Comparison of ENCODE assay signal across 10 mouse cellular contexts in the genomic region with DNA sequence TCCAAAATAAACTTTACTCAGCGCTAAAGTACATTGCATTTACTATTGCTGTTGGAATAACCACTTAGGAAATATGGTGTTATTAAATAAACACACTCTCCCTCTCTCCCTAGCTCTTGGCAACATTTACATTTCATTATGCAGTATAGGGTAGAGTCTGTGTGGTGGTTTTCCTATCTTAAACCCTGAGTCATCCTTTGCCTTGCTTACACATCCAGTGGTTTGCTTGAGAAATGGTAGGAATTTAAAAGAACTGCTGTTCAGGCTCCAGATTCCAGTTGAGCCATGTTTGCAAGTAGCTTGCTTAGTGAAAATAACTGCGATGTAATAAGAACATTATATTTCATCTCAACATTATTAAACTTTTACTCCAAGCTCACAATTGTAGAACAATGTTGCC. TPM values are rescaled to one million over a fixed set of nuclear protein-coding genes. Genes with fewer than 3 reads are reported as not detected.
DNase-seq lines count a peak whose midpoint lies in the region; ATAC-seq and TF ChIP-seq lines count a peak whose summit lies in the region.
"Had no signal": no experiment of that assay in that cellular context is flagged by ENCODE, and none has a peak within 500 bp of the region (broad histone marks: within the 10 kb centered on the region; RNA-seq: fewer than 3 reads in every experiment).

No protein-coding gene starts in this region.

- DNase-seq in embryo, embryonic 10.5 days (ENCODE audit: low spot score) = peak; percentile 48
- DNase-seq in embryo, embryonic 10 days (ENCODE audit: low spot score) = no peak
- DNase-seq in forebrain, postnatal 0 days = no peak
- no peak for DNase-seq in midbrain, embryonic 10.5 days (ENCODE audit: low spot score)
- no peak for DNase-seq in layer of hippocampus, adult 9-11 months
- DNase-seq in left cerebral cortex, adult 18-20 months (ENCODE audit: low spot score in 2 of 2) = no peak
- DNase-seq: cerebellum, adult 8-10 months; gastrocnemius, postnatal 14 days had no signal

- TF ChIP-seq CTCF in C2C12 (IDR thresholded peaks at IDR 0.05; ENCODE audit: control insufficient read depth, insufficient read depth, insufficient read length) = no peak
- TF ChIP-seq CTCF in forebrain, postnatal 0 days (IDR thresholded peaks at IDR 0.05; ENCODE audit: low read depth) = no peak

- H3K4me1 ChIP-seq in forebrain, postnatal 0 days (ENCODE audit: insufficient read depth) = peaks cover 10% of the 10 kb centered on the region
- peaks cover 37% of the 10 kb centered on the region for H3K4me1 ChIP-seq in midbrain, embryonic 10.5 days

- H3K4me2 ChIP-seq in forebrain, postnatal 0 days (ENCODE audit: low read depth) = peak overlapping the region; percentile 89

- H3K4me3 ChIP-seq in C2C12 (ENCODE audit: insufficient read depth, poor library complexity, severe bottlenecking) = peak overlapping the region; percentile 57
- H3K4me3 ChIP-seq in forebrain, postnatal 0 days (ENCODE audit: low read depth, low read length) = peak overlapping the region; percentile 74
- peak overlapping the region; percentile 96 for H3K4me3 ChIP-seq in midbrain, embryonic 10.5 days

- no peaks in the 10 kb centered on the region for H3K36me3 ChIP-seq in C2C12 (ENCODE audit: control insufficient read depth, insufficient read depth)
- no peaks in the 10 kb centered on the region for H3K36me3 ChIP-seq in forebrain, postnatal 0 days (ENCODE audit: insufficient read depth)
- H3K36me3 ChIP-seq in midbrain, embryonic 10.5 days = no peaks in the 10 kb centered on the region

- peaks cover 20% of the 10 kb centered on the region for H3K79me3 ChIP-seq in C2C12 (ENCODE audit: low read depth)

- peaks cover 56% of the 10 kb centered on the region for H3K79me2 ChIP-seq in C2C12 (ENCODE audit: control insufficient read depth, insufficient read depth)

- H3K9me3 ChIP-seq in forebrain, postnatal 0 days (ENCODE audit: low read length) = no peaks in the 10 kb centered on the region
- no peaks in the 10 kb centered on the region for H3K9me3 ChIP-seq in midbrain, embryonic 10.5 days (replicated peaks)

- WGBS in forebrain, postnatal 0 days = 46% methylated on average over 2 of the region's 2 CpGs
- WGBS in midbrain, embryonic 10.5 days = 62% methylated on average over 2 of the region's 2 CpGs

- 0 out of 2 replicates have a peak overlapping the region, but pooled peaks have one; percentile 3 for H3K9ac ChIP-seq in forebrain, postnatal 0 days

- no peak overlapping the region for H3ac ChIP-seq in C2C12 (ENCODE audit: control insufficient read depth, insufficient read length, low read depth)

- H3K27ac ChIP-seq in forebrain, postnatal 0 days (ENCODE audit: low read depth, low read length) = no peak overlapping the region
- peak overlapping the region; percentile 99 for H3K27ac ChIP-seq in midbrain, embryonic 10.5 days (replicated peaks)

- ATAC-seq in forebrain, postnatal 0 days = no peak
- ATAC-seq in megakaryocyte-erythroid progenitor cell, adult 5-6 weeks (replicated peaks; ENCODE audit: low FRiP score, low TSS enrichment, poor library complexity, severe bottlenecking) = no peak

- no peaks in the 10 kb centered on the region for H3K27me3 ChIP-seq in C2C12 (ENCODE audit: control insufficient read depth, insufficient read depth, insufficient read length)
- H3K27me3 ChIP-seq in forebrain, postnatal 0 days (ENCODE audit: insufficient read depth, low read length) = no peaks in the 10 kb centered on the region
- H3K27me3 ChIP-seq in midbrain, embryonic 10.5 days (ENCODE audit: low read depth, poor library complexity, severe bottlenecking) = no peaks in the 10 kb centered on the region

TF ChIP-seq in C2C12, 6 proteins besides CTCF, POLR2A, EP300 and RAD21:
- TF ChIP-seq MYOG (IDR thresholded peaks at IDR 0.05; ENCODE audit: control insufficient read depth, extremely low read depth, insufficient read length) = no peak
- peak; percentile 68 for TF ChIP-seq CEBPB (IDR thresholded peaks at IDR 0.05; ENCODE audit: low read depth)
- no peak for TF ChIP-seq MYOD1 (IDR thresholded peaks at IDR 0.05; ENCODE audit: control insufficient read depth, insufficient read length, low read depth)
- TF ChIP-seq MAX (IDR thresholded peaks at IDR 0.05) = no peak
- peak; percentile 88 for TF ChIP-seq FOSL1 (IDR thresholded peaks at IDR 0.05; ENCODE audit: insufficient read depth, low read length, poor library complexity, severe bottlenecking)

RNA-seq across cellular contexts. Expression of a gene that starts 3.3 kb away (rescaled TPM):
- polyA plus RNA-seq in C2C12 (2012; fragmentation: generic; extraction: Trizol) = 9.6 TPM
- 12.5 and 20.8 TPM in 2 replicates for total RNA-seq in forebrain, postnatal 0 days (2014; rRNA removed)
- 7.4 and 10.9 TPM in 2 replicates for polyA plus RNA-seq in forebrain, postnatal 0 days (2015; fragmentation: Nextera tagmentation; extraction: Ambion mirVana)
- polyA plus RNA-seq in midbrain, embryonic 10.5 days (2016; fragmentation: Nextera tagmentation; extraction: Ambion mirVana) = 36.6 and 37.7 TPM in 2 replicates
- total RNA-seq in left cerebral cortex, adult 18-20 months (2021) = 10 to 100 TPM; 12.4 to 12.8 TPM
- total RNA-seq in megakaryocyte-erythroid progenitor cell, adult 5-6 weeks (2014; fragmentation: Nextera tagmentation) = not detected in 2 replicates
- total RNA-seq in megakaryocyte-erythroid progenitor cell, adult 5-6 weeks (2017) = 1.2 TPM in 1 of 2 replicates, not detected in the other
